Mouse (Mus musculus): ENCODE results near the gene Pqlc3.

Pqlc3 gene

GRCm38 (mm10) chr12:17009466-17009865 lies 9.3 kb upstream of the Pqlc3 start:
- DNase-seq (ENCODE audit: low spot score in 2 of 2): no peak

GRCm38 (mm10) chr12:17001211-17001610 lies 1.0 kb upstream of the Pqlc3 start:
- no peak for DNase-seq (ENCODE audit: low spot score in 2 of 2)

- DNase-seq (ENCODE audit: low spot score in 2 of 2): no peak
These were observed 420 bp upstream of the Pqlc3 start for GRCm38 (mm10) chr12:17000628-17001027.

- DNase-seq (ENCODE audit: low spot score in 2 of 2): no peak
These were observed 1.1 kb downstream of the Pqlc3 start for GRCm38 (mm10) chr12:16999146-16999545.

- no peak for DNase-seq (ENCODE audit: low spot score in 2 of 2)
These were observed 3.2 kb downstream of the Pqlc3 start for GRCm38 (mm10) chr12:16996886-16997462.

GRCm38 (mm10) chr12:16996281-16996680 lies 3.9 kb downstream of the Pqlc3 start:
- DNase-seq (ENCODE audit: low spot score in 2 of 2): no peak

- no peak for DNase-seq (ENCODE audit: low spot score in 2 of 2)
These were observed 5.9 kb downstream of the Pqlc3 start for GRCm38 (mm10) chr12:16994291-16994690.

GRCm38 (mm10) chr12:16992355-16992754 lies 7.9 kb downstream of the Pqlc3 start:
- no peak for DNase-seq (ENCODE audit: low spot score in 2 of 2)

GRCm38 (mm10) chr12:16991376-16991775 lies 8.8 kb downstream of the Pqlc3 start:
- DNase-seq (ENCODE audit: low spot score in 2 of 2): no peak

- no peak for DNase-seq (ENCODE audit: low spot score in 2 of 2)
These were observed 14.4 kb downstream of the Pqlc3 start for GRCm38 (mm10) chr12:16985778-16986177.

- DNase-seq (ENCODE audit: low spot score in 2 of 2): no peak
These were observed 23.1 kb downstream of the Pqlc3 start for GRCm38 (mm10) chr12:16977120-16977519.

- DNase-seq (ENCODE audit: low spot score in 2 of 2): no peak
These were observed 33.4 kb downstream of the Pqlc3 start for GRCm38 (mm10) chr12:16966811-16967210.

GRCm38 (mm10) chr12:16963354-16963753 lies 36.9 kb downstream of the Pqlc3 start:
- DNase-seq (ENCODE audit: low spot score in 2 of 2): no peak

- DNase-seq (ENCODE audit: low spot score in 2 of 2): no peak
These were observed 41.4 kb downstream of the Pqlc3 start for GRCm38 (mm10) chr12:16958851-16959250.

GRCm38 (mm10) chr12:16948239-16948638 lies 52.0 kb downstream of the Pqlc3 start:
- no peak for DNase-seq (ENCODE audit: low spot score in 2 of 2)

- no peak for DNase-seq (ENCODE audit: low spot score in 2 of 2)
These were observed 58.2 kb downstream of the Pqlc3 start for GRCm38 (mm10) chr12:16941976-16942375.

Data from cerebellum, postnatal 4 days (tissue).